Mouse (Mus musculus) naive thymus-derived CD4-positive, alpha-beta T cell, adult 2 months (primary cell): ENCODE measurements around the gene Crxos.
"Not testable (repeated sequence)": the region's sequence is repeated elsewhere in the genome, so short reads cannot be mapped to it uniquely, and the experiment has no call there.

ENCODE experiments used
- DNase-seq: peaks from one replicate; pipeline ENCODE4 v3.0.0-alpha.2; 2011; ENCODE audit warnings: low read depth

The Crxos gene

GRCm38 (mm10) chr7:15882317-15882716, at the start of gene Crxos:
Crxos (plus strand) TSS chr7:15882617.
- DNase-seq = no peak

- DNase-seq = no peak
These were observed 42.8 kb upstream of the Crxos start, which contains the start of gene Obox6 for GRCm38 (mm10) chr7:15839578-15839977. Obox6 (minus strand) TSS chr7:15839678.

GRCm38 (mm10) chr7:15859657-15860056, 22.8 kb upstream of the Crxos start:
- DNase-seq = no peak

- no peak for DNase-seq
These were observed 18.3 kb upstream of the Crxos start for GRCm38 (mm10) chr7:15864104-15864503.

GRCm38 (mm10) chr7:15879756-15880155, 2.7 kb upstream of the Crxos start, which contains the start of gene Crx:
Crx (minus strand) TSS chr7:15879968.
- DNase-seq = no peak

- DNase-seq = no peak
These were observed 1.0 kb upstream of the Crxos start for GRCm38 (mm10) chr7:15881388-15881787.

- no peak for DNase-seq
These were observed 586 bp upstream of the Crxos start for GRCm38 (mm10) chr7:15881831-15882230.

GRCm38 (mm10) chr7:15884127-15884526, 1.7 kb downstream of the Crxos start:
- no peak for DNase-seq

GRCm38 (mm10) chr7:15894251-15894650, 11.8 kb downstream of the Crxos start:
- DNase-seq = no peak

GRCm38 (mm10) chr7:15901366-15902048, 19.1 kb downstream of the Crxos start:
- DNase-seq = no peak

- DNase-seq = no peak
These were observed 23.4 kb downstream of the Crxos start for GRCm38 (mm10) chr7:15905861-15906260.

GRCm38 (mm10) chr7:15906602-15907001, 24.2 kb downstream of the Crxos start:
- no peak for DNase-seq

GRCm38 (mm10) chr7:15907971-15908590, 25.7 kb downstream of the Crxos start:
- no peak for DNase-seq

- DNase-seq = no peak
These were observed 28.1 kb downstream of the Crxos start for GRCm38 (mm10) chr7:15910521-15910920.

GRCm38 (mm10) chr7:15912183-15912582, 29.8 kb downstream of the Crxos start:
- DNase-seq = peak; percentile 86

GRCm38 (mm10) chr7:15914252-15914651, 31.8 kb downstream of the Crxos start:
- DNase-seq = peak; percentile 80

GRCm38 (mm10) chr7:15914751-15915150, 32.3 kb downstream of the Crxos start:
- DNase-seq = no peak

GRCm38 (mm10) chr7:15915695-15916094, 33.3 kb downstream of the Crxos start:
- not testable (repeated sequence) for DNase-seq

- no peak for DNase-seq
These were observed 33.8 kb downstream of the Crxos start for GRCm38 (mm10) chr7:15916134-15916723.

- no peak for DNase-seq
These were observed 34.6 kb downstream of the Crxos start for GRCm38 (mm10) chr7:15916996-15917395.

GRCm38 (mm10) chr7:15918371-15918770, 36.0 kb downstream of the Crxos start:
- no peak for DNase-seq

GRCm38 (mm10) chr7:15919947-15920346, 37.5 kb downstream of the Crxos start:
- DNase-seq = no peak

- DNase-seq = no peak
These were observed 38.3 kb downstream of the Crxos start for GRCm38 (mm10) chr7:15920645-15921190.
